Mouse (Mus musculus) liver, embryonic 12.5 days (tissue): ENCODE results near the gene Tomm6. TPM values are rescaled to one million over a fixed set of nuclear protein-coding genes. Genes with fewer than 3 reads are reported as not detected.

Source experiments
- ATAC-seq: fragments of 200-750 bp; cut with Nextera tagmentation; 2 replicates; pipeline ENCODE4 v1.8.0; 2017; ENCODE audit warnings: moderate number of reproducible peaks, mild to moderate bottlenecking, moderate library complexity
- H3K27ac ChIP-seq: fragments of 300-500 bp; sonication (generic); 2 replicates; pipeline ENCODE4 v1.5.1; 2016; ENCODE audit warnings: mild to moderate bottlenecking
- H3K27me3 ChIP-seq: fragments of 300-500 bp; sonication (generic); replicated peaks from 2 replicates; pipeline ENCODE4 v1.6.1; 2016; ENCODE audit warnings: mild to moderate bottlenecking, moderate library complexity
- H3K36me3 ChIP-seq: fragments of 300-500 bp; sonication (generic); 2 replicates; pipeline ENCODE4 v1.6.1; 2016; ENCODE audit warnings: mild to moderate bottlenecking, moderate library complexity
- H3K4me1 ChIP-seq: fragments of 300-500 bp; sonication (generic); 2 replicates; pipeline ENCODE4 v1.6.1; 2016
- H3K4me2 ChIP-seq: fragments of 300-500 bp; sonication (generic); 2 replicates; pipeline ENCODE4 v1.6.1; 2016; ENCODE audit warnings: mild to moderate bottlenecking, moderate library complexity
- H3K4me3 ChIP-seq: fragments of 300-500 bp; sonication (generic); 2 replicates; pipeline ENCODE4 v1.5.1; 2016; ENCODE audit warnings: mild to moderate bottlenecking, moderate library complexity
- H3K9ac ChIP-seq: fragments of 300-500 bp; sonication (generic); 2 replicates; pipeline ENCODE4 v1.6.1; 2016; ENCODE audit warnings: mild to moderate bottlenecking, moderate library complexity
- H3K9me3 ChIP-seq: fragments of 300-500 bp; sonication (generic); replicated peaks from 2 replicates; pipeline ENCODE4 v1.6.1; 2016; ENCODE audit warnings: mild to moderate bottlenecking, moderate library complexity
- WGBS: fragments of 180-500 bp; shearing (Covaris S2); methylation state at CpG from one replicate; pipeline ENCODE4 v1.1.7; 2016; ENCODE audit not compliant: insufficient replicate concordance; 5-methylcytosine and 5-hydroxymethylcytosine counted together
- polyA plus RNA-seq: library from polyadenylated mRNA; unstranded; fragments of >200 nt; fragmentation: Nextera tagmentation; extraction: Ambion mirVana; gene quantifications from 2 replicates; pipeline ENCODE4 v1.2.1, GENCODE M21; 2016

The Tomm6 gene
- polyA plus RNA-seq, 1 experiment from 2014 or later: 360 TPM

GRCm38 (mm10) chr17:47693671-47694441 lies 5.7 kb upstream of the Tomm6 start:
- H3K27me3 ChIP-seq: peaks cover 82% of the 10 kb centered on the region
- H3K9me3 ChIP-seq: no peaks in the 10 kb centered on the region
- no peak for ATAC-seq
- no peak overlapping the region for H3K27ac ChIP-seq
- peak overlapping the region; percentile 77 for H3K9ac ChIP-seq
- H3K36me3 ChIP-seq: no peaks in the 10 kb centered on the region
- peaks cover 39% of the 10 kb centered on the region for H3K4me1 ChIP-seq
- H3K4me3 ChIP-seq: peak overlapping the region; percentile 71
- WGBS: 44% methylated on average over 13 of the region's 13 CpGs
- peak overlapping the region; percentile 92 for H3K4me2 ChIP-seq

GRCm38 (mm10) chr17:47691650-47692049 lies 3.5 kb upstream of the Tomm6 start:
- Histone ChIP-seq H3K27ac (no peak overlapping the region), H3K4me1 (peaks cover 47% of the 10 kb centered on the region), H3K36me3 (peaks cover 2% of the 10 kb centered on the region; the same call in 1 of the 2 replicates), H3K9ac (no peak overlapping the region), H3K4me3 (no peak overlapping the region), H3K4me2 (no peak overlapping the region), H3K9me3 (no peaks in the 10 kb centered on the region), H3K27me3 (peaks cover 63% of the 10 kb centered on the region)
- ATAC-seq: no peak
- 88% methylated on average over 3 of the region's 3 CpGs for WGBS

- Histone ChIP-seq H3K27ac (no peak overlapping the region), H3K36me3 (peaks cover 19% of the 10 kb centered on the region), H3K4me1 (peaks cover 49% of the 10 kb centered on the region), H3K9ac (no peak overlapping the region), H3K4me2 (peak overlapping the region; percentile 99), H3K9me3 (no peaks in the 10 kb centered on the region), H3K27me3 (peaks cover 45% of the 10 kb centered on the region), H3K4me3 (peak overlapping the region; percentile 79; the same call in 1 of the 2 replicates)
- 83% methylated on average over 8 of the region's 8 CpGs for WGBS
- ATAC-seq: no peak
These were observed 1.7 kb upstream of the Tomm6 start for GRCm38 (mm10) chr17:47689894-47690293.

GRCm38 (mm10) chr17:47688608-47689575 lies 706 bp upstream of the Tomm6 start, which contains the start of gene Frs3:
Gene Frs3 (plus strand): TSS chr17:47689030.
- peaks cover 29% of the 10 kb centered on the region for H3K36me3 ChIP-seq
- peaks cover 42% of the 10 kb centered on the region for H3K4me1 ChIP-seq
- H3K9ac ChIP-seq: peak within 1 kb of the TSS; percentile 75
- peak within 1 kb of the TSS; percentile 99 for H3K4me2 ChIP-seq
- no peaks in the 10 kb centered on the region for H3K9me3 ChIP-seq
- peak within 1 kb of the TSS; percentile 79 for H3K4me3 ChIP-seq
- 2% methylated on average over 58 of the region's 58 CpGs for WGBS
- peaks cover 38% of the 10 kb centered on the region for H3K27me3 ChIP-seq
- ATAC-seq: peak; percentile 74
- H3K27ac ChIP-seq: peak within 1 kb of the TSS; percentile 83

- WGBS: under 1% methylated on average over 70 of the region's 70 CpGs
- peaks cover 44% of the 10 kb centered on the region for H3K4me1 ChIP-seq
- H3K4me2 ChIP-seq: peak overlapping the region; percentile 99
- ATAC-seq: peak; percentile 86
- peaks cover 27% of the 10 kb centered on the region for H3K27me3 ChIP-seq
- H3K4me3 ChIP-seq: peak overlapping the region; percentile 79
- no peaks in the 10 kb centered on the region for H3K9me3 ChIP-seq
- H3K27ac ChIP-seq: peak overlapping the region; percentile 83
- peaks cover 40% of the 10 kb centered on the region for H3K36me3 ChIP-seq
- peak overlapping the region; percentile 75 for H3K9ac ChIP-seq
These were observed 510 bp downstream of the Tomm6 start for GRCm38 (mm10) chr17:47687409-47688343.

GRCm38 (mm10) chr17:47682836-47683235 lies 5.3 kb downstream of the Tomm6 start:
- H3K4me2 ChIP-seq: no peak overlapping the region
- no peak overlapping the region for H3K27ac ChIP-seq
- no peaks in the 10 kb centered on the region for H3K9me3 ChIP-seq
- peaks cover 30% of the 10 kb centered on the region for H3K4me1 ChIP-seq
- no peaks in the 10 kb centered on the region for H3K27me3 ChIP-seq
- ATAC-seq: no peak
- peaks cover 85% of the 10 kb centered on the region for H3K36me3 ChIP-seq
- WGBS: 56% methylated on average over 4 of the region's 4 CpGs
- no peak overlapping the region for H3K4me3 ChIP-seq
- no peak overlapping the region for H3K9ac ChIP-seq

- ATAC-seq: no peak
- Histone ChIP-seq H3K9ac (no peak overlapping the region), H3K9me3 (no peaks in the 10 kb centered on the region), H3K4me1 (peaks cover 10% of the 10 kb centered on the region; the same call in 1 of the 2 replicates), H3K27ac (no peak overlapping the region), H3K4me2 (no peak overlapping the region), H3K27me3 (no peaks in the 10 kb centered on the region), H3K4me3 (no peak overlapping the region), H3K36me3 (peaks cover 84% of the 10 kb centered on the region)
- 81% methylated on average over 5 of the region's 5 CpGs for WGBS
These were observed 9.5 kb downstream of the Tomm6 start for GRCm38 (mm10) chr17:47678702-47679101.

GRCm38 (mm10) chr17:47678238-47678637 lies 9.9 kb downstream of the Tomm6 start:
- WGBS: 87% methylated on average over 5 of the region's 5 CpGs
- no peak for ATAC-seq
- peaks cover 4% of the 10 kb centered on the region for H3K27me3 ChIP-seq
- H3K4me2 ChIP-seq: no peak overlapping the region
- H3K4me1 ChIP-seq: peaks cover 10% of the 10 kb centered on the region; the same call in 1 of the 2 replicates
- no peak overlapping the region for H3K27ac ChIP-seq
- no peaks in the 10 kb centered on the region for H3K9me3 ChIP-seq
- H3K4me3 ChIP-seq: no peak overlapping the region
- H3K36me3 ChIP-seq: peaks cover 85% of the 10 kb centered on the region
- no peak overlapping the region for H3K9ac ChIP-seq

GRCm38 (mm10) chr17:47676581-47676980 lies 11.6 kb downstream of the Tomm6 start:
- Histone ChIP-seq H3K4me1 (peaks cover 16% of the 10 kb centered on the region), H3K27ac (no peak overlapping the region), H3K4me3 (no peak overlapping the region), H3K9ac (no peak overlapping the region), H3K27me3 (peaks cover 19% of the 10 kb centered on the region), H3K9me3 (no peaks in the 10 kb centered on the region), H3K4me2 (no peak overlapping the region), H3K36me3 (peaks cover 82% of the 10 kb centered on the region)
- 24% methylated on average over 9 of the region's 9 CpGs for WGBS
- no peak for ATAC-seq

GRCm38 (mm10) chr17:47672311-47673111 lies 15.7 kb downstream of the Tomm6 start:
- H3K4me2 ChIP-seq: peak overlapping the region; percentile 71
- H3K4me1 ChIP-seq: peaks cover 12% of the 10 kb centered on the region
- H3K9me3 ChIP-seq: no peaks in the 10 kb centered on the region
- peaks cover 44% of the 10 kb centered on the region for H3K36me3 ChIP-seq
- H3K27me3 ChIP-seq: peaks cover 37% of the 10 kb centered on the region
- ATAC-seq: peak; percentile 37; the same call in 1 of the 2 replicates
- H3K9ac ChIP-seq: peak overlapping the region; percentile 36; the same call in 1 of the 2 replicates
- H3K4me3 ChIP-seq: peak overlapping the region; percentile 46
- WGBS: 9% methylated on average over 68 of the region's 68 CpGs
- no peak overlapping the region for H3K27ac ChIP-seq
